Mouse (Mus musculus): ENCODE measurements around the gene Bcl2l14. TPM values are rescaled to one million over a fixed set of nuclear protein-coding genes. Genes with fewer than 3 reads are reported as not detected.

Bcl2l14 gene
- polyA plus RNA-seq (2017; shearing (Covaris generic)): 4.7 TPM

GRCm38 (mm10) chr6:134396018-134396417, at the start of gene Bcl2l14:
TSS of gene Bcl2l14 (plus strand) at chr6:134396318.

Other genes with a start within 250 kb of the Bcl2l14 start
- gene Lrp6, start 170.6 kb downstream of the Bcl2l14 start, polyA plus RNA-seq (2017; shearing (Covaris generic)): 3.8 TPM
- gene Mansc1, start 236.2 kb downstream of the Bcl2l14 start, polyA plus RNA-seq (2017; shearing (Covaris generic)): 6.5 TPM
- gene Borcs5, start 243.2 kb downstream of the Bcl2l14 start, polyA plus RNA-seq (2017; shearing (Covaris generic)): 19.1 TPM

Measured in activated CD4-positive, CD25-positive, alpha-beta regulatory T cell, adult 9 weeks (primary cell).